Mouse (Mus musculus) forebrain, embryonic 15.5 days (tissue): ENCODE data around the gene Meox2. TPM values are rescaled to one million over a fixed set of nuclear protein-coding genes. Genes with fewer than 3 reads are reported as not detected.

Source experiments
- ATAC-seq: fragments of 200-750 bp; cut with Nextera tagmentation; replicated peaks from 2 replicates; pipeline ENCODE4 v1.8.0; 2017; ENCODE audit warnings: mild to moderate bottlenecking, moderate TSS enrichment, moderate library complexity
- H3K27ac ChIP-seq: fragments of 300-500 bp; sonication (generic); replicated peaks from 2 replicates; pipeline ENCODE4 v1.5.1; 2015; ENCODE audit warnings: mild to moderate bottlenecking, inconsistent platforms
- H3K27me3 ChIP-seq: fragments of 300-500 bp; sonication (generic); 2 replicates; pipeline ENCODE4 v1.6.1; 2015; ENCODE audit warnings: inconsistent platforms
- H3K36me3 ChIP-seq: fragments of 300-500 bp; sonication (generic); 2 replicates; pipeline ENCODE4 v1.6.1; 2015; ENCODE audit warnings: mild to moderate bottlenecking, inconsistent platforms
- H3K4me1 ChIP-seq: fragments of 300-500 bp; sonication (generic); 2 replicates; pipeline ENCODE4 v1.6.1; 2015; ENCODE audit warnings: inconsistent platforms
- H3K4me2 ChIP-seq: fragments of 300-500 bp; sonication (generic); replicated peaks from 2 replicates; pipeline ENCODE4 v1.6.1; 2015; ENCODE audit warnings: mild to moderate bottlenecking, inconsistent platforms
- H3K4me3 ChIP-seq: fragments of 300-500 bp; sonication (generic); 2 replicates; pipeline ENCODE4 v1.5.1; 2015; ENCODE audit warnings: mild to moderate bottlenecking, inconsistent platforms
- H3K9ac ChIP-seq: fragments of 300-500 bp; sonication (generic); replicated peaks from 2 replicates; pipeline ENCODE4 v1.6.1; 2015; ENCODE audit warnings: mild to moderate bottlenecking, inconsistent platforms
- H3K9me3 ChIP-seq: fragments of 300-500 bp; sonication (generic); 2 replicates; pipeline ENCODE4 v1.6.1; 2016; ENCODE audit warnings: inconsistent platforms
- WGBS: fragments of 180-500 bp; shearing (Covaris S2); methylation state at CpG from one replicate; pipeline ENCODE4 v1.1.7; 2015; ENCODE audit warnings: mixed read lengths; 5-methylcytosine and 5-hydroxymethylcytosine counted together
- polyA plus RNA-seq: library from polyadenylated mRNA; unstranded; fragments of >200 nt; fragmentation: Nextera tagmentation; extraction: Ambion mirVana; gene quantifications from 2 replicates; pipeline ENCODE4 v1.2.1, GENCODE M21; 2015

Meox2 gene
- polyA plus RNA-seq, 1 experiment from 2014 or later = 0.29 TPM

DNA sequence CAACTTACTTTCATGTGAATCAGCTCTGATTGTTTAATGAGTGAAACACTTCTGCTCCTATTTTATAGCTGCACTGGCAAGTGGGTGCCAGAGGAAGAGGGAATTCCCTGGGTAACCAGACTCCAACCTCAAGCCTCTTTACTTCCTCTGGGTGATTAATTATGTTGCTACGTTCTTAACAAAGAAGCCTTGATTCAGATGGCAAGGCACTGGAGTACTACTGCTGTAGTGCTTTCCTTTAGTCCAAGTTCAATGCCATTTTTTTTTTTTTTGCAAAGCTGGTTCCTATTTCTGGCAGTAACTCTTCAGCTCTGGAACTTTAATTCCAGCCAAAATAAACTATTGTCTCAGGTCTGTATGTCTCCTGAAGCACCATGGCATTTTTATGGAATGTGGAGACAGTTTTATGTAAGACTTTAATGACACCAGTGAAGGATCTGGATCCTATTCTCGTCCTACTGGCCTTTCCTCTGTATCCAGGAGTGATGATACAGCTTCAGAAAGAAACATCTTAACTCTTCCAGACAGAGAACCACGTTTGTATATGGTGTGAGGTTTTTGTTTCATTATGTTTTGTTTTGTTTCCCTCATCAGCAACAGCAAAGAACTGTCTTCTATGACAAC, 33.9 kb downstream of the Meox2 start:
- H3K4me2 ChIP-seq = no peak overlapping the region
- H3K36me3 ChIP-seq = no peaks in the 10 kb centered on the region
- H3K9me3 ChIP-seq = no peaks in the 10 kb centered on the region
- WGBS = 43% methylated on average over 3 of the region's 3 CpGs
- ATAC-seq = no peak
- no peaks in the 10 kb centered on the region for H3K27me3 ChIP-seq
- H3K27ac ChIP-seq = no peak overlapping the region
- H3K4me1 ChIP-seq = no peaks in the 10 kb centered on the region
- no peak overlapping the region for H3K9ac ChIP-seq
- H3K4me3 ChIP-seq = no peak overlapping the region

DNA sequence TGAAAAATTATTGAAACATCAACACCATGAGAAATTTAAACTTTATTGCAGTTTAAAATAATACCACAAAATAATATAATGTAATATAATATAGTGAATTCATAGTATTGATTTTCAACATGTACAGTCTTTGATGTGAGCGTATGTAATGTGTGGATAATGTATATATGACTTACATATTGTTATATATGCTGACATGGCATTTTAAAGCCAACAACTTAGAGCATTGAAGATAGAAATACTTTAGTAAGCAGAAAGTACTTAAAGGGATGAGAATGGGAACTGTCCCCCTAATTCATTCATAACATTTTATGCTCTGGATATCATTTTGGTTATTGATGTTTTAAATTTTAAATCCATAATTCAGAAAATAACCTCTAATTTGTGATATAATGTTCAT, 35.5 kb downstream of the Meox2 start:
- Histone ChIP-seq H3K4me1 (no peaks in the 10 kb centered on the region), H3K4me2 (no peak overlapping the region), H3K4me3 (no peak overlapping the region), H3K9ac (no peak overlapping the region), H3K36me3 (no peaks in the 10 kb centered on the region), H3K27me3 (no peaks in the 10 kb centered on the region), H3K27ac (no peak overlapping the region), H3K9me3 (no peaks in the 10 kb centered on the region)
- ATAC-seq = no peak
- 100% methylated on average over 1 of the region's 1 CpGs for WGBS

DNA sequence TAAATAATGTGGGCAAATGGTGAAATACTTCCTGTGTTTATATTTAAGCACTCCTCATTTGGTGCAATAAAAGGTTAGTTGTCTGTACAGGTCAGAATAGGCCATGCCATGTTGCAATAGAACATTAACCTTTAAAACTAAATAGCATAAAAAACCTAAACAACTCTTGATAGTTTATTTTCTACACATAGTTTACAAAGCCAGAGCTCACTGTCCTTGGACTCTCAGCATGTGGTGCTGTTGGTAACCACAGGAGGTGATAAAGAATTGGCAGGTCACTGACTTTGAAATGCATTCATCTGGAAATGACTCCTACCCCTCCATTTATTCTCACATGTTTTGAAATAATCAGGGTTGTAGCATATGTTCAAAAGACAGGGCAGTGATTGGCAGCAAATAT, 59.4 kb downstream of the Meox2 start:
- H3K36me3 ChIP-seq = no peaks in the 10 kb centered on the region
- no peaks in the 10 kb centered on the region for H3K27me3 ChIP-seq
- no peak for ATAC-seq
- no peaks in the 10 kb centered on the region for H3K4me1 ChIP-seq
- no peak overlapping the region for H3K27ac ChIP-seq
- no peak overlapping the region for H3K4me2 ChIP-seq
- no peak overlapping the region for H3K9ac ChIP-seq
- H3K9me3 ChIP-seq = no peaks in the 10 kb centered on the region
- no peak overlapping the region for H3K4me3 ChIP-seq

DNA sequence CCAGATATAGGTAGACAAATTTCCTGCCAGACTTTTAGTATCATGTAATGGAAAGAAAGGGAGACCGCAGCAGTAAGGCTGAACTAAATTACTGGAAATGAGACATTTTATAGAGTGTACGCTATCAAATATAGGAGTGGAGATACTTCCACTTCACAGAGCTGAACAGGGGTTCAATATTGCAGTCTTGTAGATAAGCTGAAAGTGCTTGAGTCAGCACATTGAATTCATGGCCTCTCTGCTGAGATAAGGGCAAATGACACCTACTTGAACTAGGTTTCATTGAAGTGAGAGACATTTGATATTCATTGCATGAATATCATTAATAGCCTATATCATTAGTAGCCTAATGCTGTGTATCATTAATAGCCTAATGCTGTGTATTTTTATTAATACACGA, 65.0 kb downstream of the Meox2 start:
- Histone ChIP-seq H3K4me2 (no peak overlapping the region), H3K4me1 (no peaks in the 10 kb centered on the region), H3K36me3 (no peaks in the 10 kb centered on the region), H3K9me3 (no peaks in the 10 kb centered on the region), H3K9ac (no peak overlapping the region), H3K27ac (no peak overlapping the region), H3K27me3 (no peaks in the 10 kb centered on the region), H3K4me3 (no peak overlapping the region)
- ATAC-seq = no peak
- WGBS = 96% methylated on average over 3 of the region's 3 CpGs

GRCm38 (mm10) chr12:37183689-37184088, 75.3 kb downstream of the Meox2 start:
- Histone ChIP-seq H3K4me1 (no peaks in the 10 kb centered on the region), H3K27me3 (no peaks in the 10 kb centered on the region), H3K9me3 (no peaks in the 10 kb centered on the region), H3K4me3 (no peak overlapping the region), H3K36me3 (no peaks in the 10 kb centered on the region), H3K9ac (no peak overlapping the region), H3K4me2 (no peak overlapping the region), H3K27ac (no peak overlapping the region)
- no peak for ATAC-seq

DNA sequence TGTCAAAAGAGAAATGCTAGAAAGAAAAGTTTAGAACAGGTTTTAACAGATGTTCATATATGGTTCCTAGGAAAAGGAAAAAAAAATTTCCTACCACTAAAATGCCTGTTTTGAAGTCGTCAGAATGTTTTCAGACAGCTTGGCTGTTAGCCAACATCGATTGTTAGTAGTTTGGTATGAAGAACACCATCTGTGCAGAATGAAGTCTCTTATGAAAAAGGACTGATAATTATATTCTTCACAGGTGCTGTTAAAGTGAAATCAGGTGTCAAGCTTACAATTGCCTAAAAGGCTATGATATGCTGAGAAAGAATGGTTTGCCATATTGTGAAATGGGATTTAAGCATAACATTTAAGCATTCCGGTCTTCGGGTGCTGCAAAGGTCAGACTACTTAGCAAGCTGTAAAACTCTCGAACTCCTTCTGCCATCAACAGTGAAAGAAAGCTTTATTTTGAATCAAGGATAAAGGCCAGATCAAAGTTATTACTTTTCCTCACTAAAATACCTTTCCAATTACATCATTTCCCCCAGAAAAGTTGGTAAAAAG, 80.7 kb downstream of the Meox2 start:
- H3K27me3 ChIP-seq = no peaks in the 10 kb centered on the region
- H3K4me2 ChIP-seq = no peak overlapping the region
- H3K27ac ChIP-seq = no peak overlapping the region
- no peaks in the 10 kb centered on the region for H3K4me1 ChIP-seq
- 42% methylated on average over 5 of the region's 5 CpGs for WGBS
- H3K36me3 ChIP-seq = no peaks in the 10 kb centered on the region
- no peaks in the 10 kb centered on the region for H3K9me3 ChIP-seq
- H3K9ac ChIP-seq = no peak overlapping the region
- H3K4me3 ChIP-seq = no peak overlapping the region
- no peak for ATAC-seq

Other genes starting within 250 kb of the Meox2 start
- gene Agmo, start 133.1 kb downstream of the Meox2 start, polyA plus RNA-seq = 0.24 and 0.42 TPM in 2 replicates